Mouse (Mus musculus) kidney, embryonic 14.5 days (tissue): ENCODE data around the gene Spire2. TPM values are rescaled to one million over a fixed set of nuclear protein-coding genes. Genes with fewer than 3 reads are reported as not detected.
"Not testable (repeated sequence)": the region's sequence is repeated elsewhere in the genome, so short reads cannot be mapped to it uniquely, and the experiment has no call there.

ENCODE experiments used
- ATAC-seq: fragments of 200-750 bp; cut with Nextera tagmentation; 2 replicates; pipeline ENCODE4 v1.8.0; 2017; ENCODE audit warnings: moderate number of reproducible peaks, mild to moderate bottlenecking, moderate TSS enrichment, moderate library complexity; ENCODE audit not compliant: low FRiP score, low TSS enrichment
- H3K27ac ChIP-seq: fragments of 300-500 bp; sonication (generic); 2 replicates; pipeline ENCODE4 v1.5.1; 2014; ENCODE audit warnings: low read depth, mild to moderate bottlenecking, low read length, moderate library complexity, mixed read lengths
- H3K27me3 ChIP-seq: fragments of 300-500 bp; sonication (generic); 2 replicates; pipeline ENCODE4 v1.6.1; 2014; ENCODE audit warnings: mild to moderate bottlenecking, low read length; ENCODE audit not compliant: control insufficient read depth, insufficient read depth
- H3K36me3 ChIP-seq: fragments of 300-500 bp; sonication (generic); 2 replicates; pipeline ENCODE4 v1.6.1; 2014; ENCODE audit warnings: low read length, mixed read lengths; ENCODE audit not compliant: control insufficient read depth, insufficient read depth
- H3K4me1 ChIP-seq: fragments of 300-500 bp; sonication (generic); 2 replicates; pipeline ENCODE4 v1.6.1; 2014; ENCODE audit warnings: low read length, mixed read lengths; ENCODE audit not compliant: control insufficient read depth, insufficient read depth
- H3K4me2 ChIP-seq: fragments of 300-500 bp; sonication (generic); replicated peaks from 2 replicates; pipeline ENCODE4 v1.6.1; 2014; ENCODE audit warnings: low read depth, mild to moderate bottlenecking, low read length
- H3K4me3 ChIP-seq: fragments of 300-500 bp; sonication (generic); 2 replicates; pipeline ENCODE4 v1.5.1; 2014; ENCODE audit warnings: mild to moderate bottlenecking, low read length
- H3K9ac ChIP-seq: fragments of 300-500 bp; sonication (generic); 2 replicates; pipeline ENCODE4 v1.6.1; 2014; ENCODE audit warnings: low read depth, mild to moderate bottlenecking, low read length, moderate library complexity
- H3K9me3 ChIP-seq: fragments of 300-500 bp; sonication (generic); 2 replicates; pipeline ENCODE4 v1.6.1; 2016; ENCODE audit warnings: low read length; ENCODE audit not compliant: control insufficient read depth
- WGBS: fragments of 180-500 bp; shearing (Covaris S2); extraction: QIAGEN DNeasy Blood & Tissue Kit; methylation state at CpG from one replicate; pipeline ENCODE4 v1.1.7; 2014; 5-methylcytosine and 5-hydroxymethylcytosine counted together
- polyA plus RNA-seq: library from polyadenylated mRNA; unstranded; fragments of >200 nt; fragmentation: Nextera tagmentation; extraction: Ambion mirVana; gene quantifications from 2 replicates; pipeline ENCODE4 v1.2.1, GENCODE M21; 2014

Spire2 gene
- polyA plus RNA-seq, 1 experiment from 2014 or later = 3.9 TPM

DNA sequence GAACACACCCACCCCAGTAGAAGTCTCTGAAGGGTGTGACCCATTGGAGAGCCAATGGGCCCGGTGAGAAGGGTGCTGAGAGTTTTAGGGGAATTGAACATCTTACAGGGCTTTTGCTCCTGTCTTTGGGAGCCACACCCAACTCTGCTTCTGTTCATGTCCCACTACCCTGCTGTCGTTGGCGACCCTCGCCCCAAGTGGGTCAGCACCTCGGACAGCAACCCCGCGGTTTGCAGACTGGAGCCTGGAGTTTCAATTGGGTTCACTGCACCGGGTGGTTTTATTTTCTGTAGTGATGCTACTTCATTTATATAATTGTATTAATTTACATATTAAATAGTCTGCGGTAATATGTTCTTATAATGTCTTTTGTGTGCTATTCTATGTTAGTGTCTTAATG, 81.7 kb downstream of the Spire2 start:
- H3K4me1 ChIP-seq = peaks cover 6% of the 10 kb centered on the region; the same call in 1 of the 2 replicates
- H3K4me3 ChIP-seq = no peak overlapping the region
- H3K9ac ChIP-seq = no peak overlapping the region
- H3K27me3 ChIP-seq = peaks cover 44% of the 10 kb centered on the region
- WGBS = 11% methylated on average over 9 of the region's 9 CpGs
- H3K36me3 ChIP-seq = no peaks in the 10 kb centered on the region
- no peak for ATAC-seq
- H3K4me2 ChIP-seq = no peak overlapping the region
- H3K9me3 ChIP-seq = no peaks in the 10 kb centered on the region
- no peak overlapping the region for H3K27ac ChIP-seq

DNA sequence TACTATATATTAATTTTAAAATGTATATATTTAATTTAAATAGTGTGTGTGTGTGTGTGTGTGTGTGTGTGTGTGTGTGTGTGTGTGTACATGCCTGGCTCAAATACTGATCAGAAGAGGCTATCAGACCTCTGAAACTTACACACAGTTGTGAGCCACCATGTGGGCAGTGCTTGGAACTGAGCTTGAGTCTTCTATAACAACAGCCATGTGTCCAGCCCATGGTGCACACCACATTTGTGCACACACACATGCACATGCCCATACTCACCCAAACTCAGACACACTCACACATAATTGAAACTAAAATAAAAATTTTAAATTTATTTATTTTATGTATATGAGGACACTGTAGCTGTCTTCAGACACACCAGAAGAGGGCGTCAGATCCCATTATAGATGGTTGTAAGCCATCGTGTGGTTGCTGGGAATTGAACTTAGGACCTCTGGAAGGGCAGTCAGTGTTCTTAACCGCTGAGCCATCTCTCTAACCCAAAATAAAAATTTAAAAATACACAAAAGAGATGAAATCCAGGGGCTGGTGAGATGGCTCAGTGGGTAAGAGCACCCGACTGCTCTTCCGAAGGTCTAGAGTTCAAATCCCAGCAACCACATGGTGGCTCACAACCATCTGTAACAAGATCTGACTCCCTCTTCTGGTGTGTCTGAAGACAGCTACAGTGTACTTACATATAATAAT, 82.6 kb downstream of the Spire2 start:
- WGBS = 79% methylated on average over 5 of the region's 5 CpGs
- not testable (repeated sequence) for H3K36me3 ChIP-seq, ATAC-seq, H3K4me2 ChIP-seq, H3K4me3 ChIP-seq, H3K9me3 ChIP-seq, H3K4me1 ChIP-seq, H3K9ac ChIP-seq, H3K27ac ChIP-seq
- peaks cover 40% of the 10 kb centered on the region for H3K27me3 ChIP-seq

DNA sequence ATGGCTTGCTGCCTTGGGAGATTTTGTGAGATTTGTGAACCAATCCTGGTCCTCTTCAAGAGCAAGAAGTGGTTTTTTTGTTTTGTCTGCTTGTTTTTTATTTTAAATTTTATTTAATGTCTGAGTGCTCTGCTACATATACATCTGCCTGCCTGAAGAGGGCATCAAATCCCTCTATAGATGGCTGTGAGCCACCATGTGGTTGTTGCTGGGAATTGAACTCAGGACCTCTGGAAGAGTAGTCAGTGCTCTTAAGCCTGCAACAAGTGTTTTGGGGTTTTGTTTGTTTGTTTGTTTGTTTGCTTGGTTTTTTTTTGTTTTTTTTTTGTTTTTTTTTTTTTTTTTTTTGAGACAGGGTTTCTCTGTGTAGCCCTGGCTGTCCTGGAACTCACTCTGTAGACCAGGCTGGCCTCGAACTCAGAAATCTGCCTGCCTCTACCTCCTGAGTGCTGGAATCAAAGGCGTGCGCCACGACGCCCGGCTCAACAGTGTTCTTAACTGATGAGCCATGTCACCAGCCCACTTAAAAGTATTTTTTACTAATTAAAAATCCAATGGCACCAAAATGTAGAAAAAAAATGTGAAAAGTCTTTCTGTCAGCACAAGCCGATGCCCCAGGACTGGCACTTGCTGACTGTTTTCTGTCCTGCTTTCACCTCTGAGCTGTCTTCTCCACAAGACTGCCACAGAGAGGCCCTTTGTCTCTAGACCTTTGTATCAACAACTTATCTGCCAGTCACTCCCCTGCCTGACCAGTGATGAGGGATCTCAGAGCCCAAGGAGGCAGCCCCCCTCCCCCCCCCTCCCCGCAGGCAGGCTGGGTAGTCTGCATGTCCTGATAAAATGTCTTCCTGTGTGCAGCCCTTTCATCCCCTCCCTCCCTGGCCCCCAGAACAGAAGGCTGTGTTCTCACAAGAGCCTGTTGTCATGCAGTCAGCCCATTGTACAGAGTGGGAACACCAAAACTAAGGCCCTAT, 83.7 kb downstream of the Spire2 start:
- H3K27me3 ChIP-seq = peaks cover 29% of the 10 kb centered on the region
- H3K27ac ChIP-seq = no peak overlapping the region
- H3K9me3 ChIP-seq = no peaks in the 10 kb centered on the region
- no peak overlapping the region for H3K4me2 ChIP-seq
- H3K4me3 ChIP-seq = no peak overlapping the region
- H3K36me3 ChIP-seq = no peaks in the 10 kb centered on the region
- no peak for ATAC-seq
- no peak overlapping the region for H3K9ac ChIP-seq
- WGBS = 88% methylated on average over 8 of the region's 8 CpGs
- no peaks in the 10 kb centered on the region; the same call in 1 of the 2 replicates for H3K4me1 ChIP-seq

DNA sequence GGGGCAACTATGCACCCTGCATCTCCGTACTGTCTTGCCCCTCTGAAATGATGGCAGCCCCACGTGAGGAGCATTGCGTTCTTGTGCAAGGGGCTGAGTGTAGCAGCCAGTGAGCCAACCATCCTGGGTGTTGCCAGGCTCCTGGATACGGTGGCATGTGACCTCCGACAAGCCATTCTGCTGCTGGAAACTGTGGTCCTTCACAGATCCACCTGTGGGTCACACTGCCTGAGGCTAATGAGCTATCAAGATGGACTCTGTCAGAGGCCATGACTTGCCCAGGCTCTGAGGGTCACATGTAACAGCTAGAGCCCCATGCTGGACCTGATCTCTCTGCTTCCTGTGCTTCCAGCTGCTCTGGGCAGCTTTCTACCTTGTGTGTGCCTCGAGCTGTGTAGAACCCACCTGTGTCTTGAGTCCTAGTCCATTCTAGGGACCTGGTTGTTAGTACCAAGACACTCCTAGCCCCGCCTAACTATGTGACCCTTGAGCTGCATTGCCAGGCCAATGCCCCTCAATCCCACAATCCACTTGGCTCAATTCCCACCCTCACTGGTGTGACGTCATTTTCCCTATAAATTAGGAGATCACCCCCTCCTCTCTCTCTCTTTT, 84.5 kb downstream of the Spire2 start:
- Histone ChIP-seq H3K27me3 (peaks cover 21% of the 10 kb centered on the region), H3K27ac (no peak overlapping the region), H3K4me3 (no peak overlapping the region), H3K9me3 (no peaks in the 10 kb centered on the region), H3K36me3 (no peaks in the 10 kb centered on the region), H3K9ac (no peak overlapping the region), H3K4me1 (no peaks in the 10 kb centered on the region), H3K4me2 (no peak overlapping the region)
- WGBS = 72% methylated on average over 8 of the region's 8 CpGs
- ATAC-seq = no peak

Other genes with a start within 250 kb of the Spire2 start
- 1,702 and 2,075 TPM in 2 replicates for gene Rpl13, start 230.4 kb upstream of the Spire2 start, polyA plus RNA-seq
- gene Cpne7, start 215.3 kb upstream of the Spire2 start, polyA plus RNA-seq = 0.11 and 0.41 TPM in 2 replicates
- 8.3 and 8.7 TPM in 2 replicates for gene Sult5a1, start 174.4 kb upstream of the Spire2 start, polyA plus RNA-seq
- gene Dpep1, start 146.5 kb upstream of the Spire2 start, polyA plus RNA-seq = 0.61 and 0.99 TPM in 2 replicates
- 78.5 and 85.2 TPM in 2 replicates for gene Chmp1a, start 120.0 kb upstream of the Spire2 start, polyA plus RNA-seq
- gene Spata33, start 119.9 kb upstream of the Spire2 start, polyA plus RNA-seq = 5.1 and 5.8 TPM in 2 replicates
- 33.5 and 36.4 TPM in 2 replicates for gene Cdk10, start 107.9 kb upstream of the Spire2 start, polyA plus RNA-seq
- 2.2 and 3.2 TPM in 2 replicates for gene Spata2l, start 96.5 kb upstream of the Spire2 start, polyA plus RNA-seq
- 17.2 and 20.4 TPM in 2 replicates for gene Zfp276, start 78.5 kb upstream of the Spire2 start, polyA plus RNA-seq
- gene Vps9d1, start 78.4 kb upstream of the Spire2 start, polyA plus RNA-seq = 18.0 and 25.9 TPM in 2 replicates
- 48.7 and 49.9 TPM in 2 replicates for gene Fanca, start 14.1 kb upstream of the Spire2 start, polyA plus RNA-seq
- 115 and 157 TPM in 2 replicates for gene Tcf25, start 41.0 kb downstream of the Spire2 start, polyA plus RNA-seq
- not detected in 2 replicates for gene Mc1r, start 74.4 kb downstream of the Spire2 start, polyA plus RNA-seq
- 1.2 and 1.9 TPM in 2 replicates for gene Tubb3, start 78.7 kb downstream of the Spire2 start, polyA plus RNA-seq
- 24.2 and 35.7 TPM in 2 replicates for gene Def8, start 90.8 kb downstream of the Spire2 start, polyA plus RNA-seq
- 36.2 and 43.2 TPM in 2 replicates for gene Afg3l1, start 145.2 kb downstream of the Spire2 start, polyA plus RNA-seq
- gene Dbndd1, start 182.8 kb downstream of the Spire2 start, polyA plus RNA-seq = 3.4 and 4.8 TPM in 2 replicates
- gene Gas8, start 186.1 kb downstream of the Spire2 start, polyA plus RNA-seq = 32.9 and 36.2 TPM in 2 replicates